Mouse (Mus musculus) heart, postnatal 0 days (tissue): ENCODE data around the gene Il27. TPM values are rescaled to one million over a fixed set of nuclear protein-coding genes. Genes with fewer than 3 reads are reported as not detected.

Source experiments
- ATAC-seq: fragments of 200-750 bp; cut with Nextera tagmentation; 2 replicates; pipeline ENCODE4 v1.8.0; 2017; ENCODE audit warnings: low read depth, moderate number of reproducible peaks, moderate library complexity; ENCODE audit not compliant: insufficient read depth
- DNase-seq: peaks from one replicate; pipeline ENCODE4 v3.0.0-alpha.2; 2016; ENCODE audit warnings: low spot score
- H3K27ac ChIP-seq: fragments of 300-500 bp; sonication (generic); 2 replicates; pipeline ENCODE4 v1.5.1; 2014; ENCODE audit warnings: low read depth, mild to moderate bottlenecking
- H3K27me3 ChIP-seq: fragments of 300-500 bp; sonication (generic); 2 replicates; pipeline ENCODE4 v1.6.1; 2014; ENCODE audit warnings: low read length, mixed read lengths; ENCODE audit not compliant: control insufficient read depth, insufficient read depth
- H3K36me3 ChIP-seq: fragments of 300-500 bp; sonication (generic); replicated peaks from 2 replicates; pipeline ENCODE4 v1.6.1; 2014; ENCODE audit warnings: low read length, mixed read lengths; ENCODE audit not compliant: control insufficient read depth, insufficient read depth
- H3K4me1 ChIP-seq: fragments of 300-500 bp; sonication (generic); 2 replicates; pipeline ENCODE4 v1.6.1; 2014; ENCODE audit warnings: antibody characterized with exemption; ENCODE audit not compliant: control insufficient read depth, insufficient read depth
- H3K4me2 ChIP-seq: fragments of 300-500 bp; sonication (generic); 2 replicates; pipeline ENCODE4 v1.6.1; 2014; ENCODE audit warnings: low read depth, mild to moderate bottlenecking, low read length, moderate library complexity
- H3K4me3 ChIP-seq: fragments of 300-500 bp; sonication (generic); 2 replicates; pipeline ENCODE4 v1.5.1; 2014; ENCODE audit warnings: low read depth, low read length
- H3K9ac ChIP-seq: fragments of 300-500 bp; sonication (generic); replicated peaks from 2 replicates; pipeline ENCODE4 v1.6.1; 2014; ENCODE audit warnings: low read depth, low read length, mixed read lengths
- H3K9me3 ChIP-seq: fragments of 300-500 bp; sonication (generic); replicated peaks from 2 replicates; pipeline ENCODE4 v1.6.1; 2016; ENCODE audit warnings: low read length; ENCODE audit not compliant: control insufficient read depth
- CTCF ChIP-seq: IDR thresholded peaks from 2 replicates; pipeline ENCODE4 v1.5.1; 2016; ENCODE audit warnings: antibody characterized with exemption, control low read depth, low read depth
- EP300 ChIP-seq: IDR thresholded peaks from 2 replicates; pipeline ENCODE4 v1.6.1; 2016; ENCODE audit warnings: antibody characterized with exemption, low read depth
- WGBS: fragments of 180-500 bp; shearing (Covaris S2); extraction: QIAGEN DNeasy Blood & Tissue Kit; methylation state at CpG from one replicate; pipeline ENCODE4 v1.1.7; 2014; 5-methylcytosine and 5-hydroxymethylcytosine counted together
- polyA plus RNA-seq: library from polyadenylated mRNA; unstranded; fragments of >200 nt; fragmentation: Nextera tagmentation; extraction: Ambion mirVana; gene quantifications from 2 replicates; pipeline ENCODE4 v1.2.1, GENCODE M21; 2015
- total RNA-seq: library from RNA; depleted of rRNA; stranded (reverse); fragments of >200 nt; gene quantifications from 2 replicates; pipeline ENCODE4 v1.2.3, GENCODE M21; 2014; ENCODE audit warnings: low replicate concordance

The Il27 gene
- total and polyA plus RNA-seq, 2 experiments from 2014 or later = not detected

DNA sequence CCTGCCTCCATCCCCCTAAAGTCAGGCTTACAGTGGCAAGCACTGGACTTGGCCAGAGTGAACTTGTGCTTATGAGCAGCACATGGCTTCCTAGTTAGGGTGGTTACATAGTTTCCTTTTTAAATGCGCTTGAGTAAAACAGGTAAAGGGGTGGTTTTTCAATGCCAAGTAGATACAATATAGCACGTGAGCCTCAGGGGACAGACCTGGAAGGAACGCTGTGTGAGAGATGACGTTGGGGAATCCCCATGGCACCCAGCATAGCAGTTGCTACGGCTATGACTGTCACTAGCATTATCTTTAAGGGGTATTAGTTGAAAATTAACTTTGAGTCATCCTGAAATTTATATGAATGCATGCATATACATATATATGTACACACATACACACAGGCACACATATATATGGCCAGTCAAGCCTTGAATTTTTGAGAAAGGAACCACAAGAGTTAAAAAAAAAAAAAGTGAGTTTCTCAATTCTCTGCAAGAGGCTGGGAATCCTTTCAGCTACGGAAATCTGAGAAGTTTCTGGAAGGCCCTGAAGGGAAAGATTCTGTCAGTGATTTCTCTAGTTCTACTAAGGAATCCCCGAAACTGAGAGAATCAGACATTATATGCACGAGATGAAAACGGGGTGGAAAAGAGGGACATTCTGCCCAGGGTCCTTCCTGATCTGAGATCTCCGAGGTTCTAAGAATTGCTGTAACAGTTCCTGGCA, 25.0 kb upstream of the Il27 start:
- ATAC-seq = no peak
- H3K4me3 ChIP-seq = no peak overlapping the region
- H3K27me3 ChIP-seq = no peaks in the 10 kb centered on the region
- WGBS = 73% methylated on average over 10 of the region's 10 CpGs
- no peaks in the 10 kb centered on the region for H3K4me1 ChIP-seq
- no peak overlapping the region for H3K27ac ChIP-seq
- no peak for DNase-seq
- H3K9ac ChIP-seq = no peak overlapping the region
- TF ChIP-seq EP300 (no peak), CTCF (no peak)
- H3K9me3 ChIP-seq = no peaks in the 10 kb centered on the region
- H3K36me3 ChIP-seq = no peaks in the 10 kb centered on the region
- no peak overlapping the region for H3K4me2 ChIP-seq

DNA sequence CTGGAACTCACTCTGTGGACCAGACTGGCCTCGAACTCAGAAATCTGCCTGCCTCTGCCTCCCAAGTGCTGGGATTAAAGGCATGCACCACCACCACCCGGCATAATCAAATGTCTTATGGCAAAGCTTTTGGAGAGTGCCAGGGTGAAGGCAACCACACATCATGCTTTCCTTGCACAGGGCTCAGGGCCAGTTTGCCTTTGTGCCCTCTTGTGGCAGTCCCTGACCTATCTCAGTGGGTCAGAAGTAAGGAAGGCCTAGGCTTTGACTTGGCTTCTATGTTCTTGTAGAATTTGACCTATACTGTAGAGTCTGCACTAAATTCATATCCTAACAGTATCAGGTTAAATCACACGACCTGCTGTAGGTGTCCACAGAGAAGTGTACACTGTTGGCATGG, 22.0 kb upstream of the Il27 start:
- TF ChIP-seq EP300 = no peak
- no peak for TF ChIP-seq CTCF
- ATAC-seq (no peak), DNase-seq (no peak)
- no peaks in the 10 kb centered on the region for H3K27me3 ChIP-seq
- no peak overlapping the region for H3K4me2 ChIP-seq
- no peaks in the 10 kb centered on the region for H3K4me1 ChIP-seq
- no peak overlapping the region for H3K4me3 ChIP-seq
- H3K9me3 ChIP-seq = 0 out of 2 replicates have a peak, but pooled peaks cover 3% of the 10 kb centered on the region
- 59% methylated on average over 3 of the region's 3 CpGs for WGBS
- H3K9ac ChIP-seq = no peak overlapping the region
- H3K36me3 ChIP-seq = no peaks in the 10 kb centered on the region
- H3K27ac ChIP-seq = no peak overlapping the region

DNA sequence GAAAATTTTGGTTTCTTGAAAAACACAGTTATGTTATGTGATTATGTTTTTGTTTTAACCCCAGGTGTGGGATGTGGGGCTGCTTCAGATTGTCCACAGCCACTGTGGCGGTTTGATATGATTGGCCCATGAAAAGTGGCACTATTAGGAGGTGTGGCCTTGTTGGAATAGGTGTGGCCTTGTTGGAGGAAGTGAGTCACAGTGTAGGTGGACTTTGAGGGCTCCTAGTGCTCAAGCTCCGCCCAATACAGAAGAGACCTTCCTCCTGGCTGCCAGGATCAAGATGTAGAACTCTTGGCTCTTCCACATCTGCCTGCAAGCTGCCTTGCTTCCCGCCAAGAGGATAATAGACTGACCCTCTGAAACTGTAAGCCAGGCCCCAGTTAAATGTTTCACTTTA, 18.0 kb upstream of the Il27 start:
- no peak overlapping the region for H3K27ac ChIP-seq
- H3K4me3 ChIP-seq = no peak overlapping the region
- 67% methylated on average over 3 of the region's 3 CpGs for WGBS
- TF ChIP-seq CTCF (no peak), EP300 (no peak)
- H3K4me1 ChIP-seq = no peaks in the 10 kb centered on the region
- ATAC-seq (no peak), DNase-seq (no peak)
- H3K27me3 ChIP-seq = no peaks in the 10 kb centered on the region
- H3K36me3 ChIP-seq = no peaks in the 10 kb centered on the region
- H3K9me3 ChIP-seq = 0 out of 2 replicates have a peak, but pooled peaks cover 3% of the 10 kb centered on the region
- H3K9ac ChIP-seq = no peak overlapping the region
- no peak overlapping the region for H3K4me2 ChIP-seq

GRCm38 (mm10) chr7:126607796-126608195, 13.1 kb upstream of the Il27 start:
- Histone ChIP-seq H3K36me3 (no peaks in the 10 kb centered on the region), H3K27me3 (no peaks in the 10 kb centered on the region), H3K9ac (no peak overlapping the region), H3K4me3 (no peak overlapping the region), H3K4me1 (no peaks in the 10 kb centered on the region), H3K4me2 (no peak overlapping the region), H3K27ac (no peak overlapping the region), H3K9me3 (no peaks in the 10 kb centered on the region)
- 71% methylated on average over 5 of the region's 5 CpGs for WGBS
- DNase-seq (no peak), ATAC-seq (no peak)
- TF ChIP-seq EP300 (no peak), CTCF (no peak)

- no peak for DNase-seq
- Histone ChIP-seq H3K36me3 (no peaks in the 10 kb centered on the region), H3K9ac (no peak overlapping the region), H3K4me2 (no peak overlapping the region), H3K4me1 (no peaks in the 10 kb centered on the region), H3K27ac (no peak overlapping the region), H3K9me3 (no peaks in the 10 kb centered on the region), H3K4me3 (no peak overlapping the region), H3K27me3 (no peaks in the 10 kb centered on the region)
- ATAC-seq = no peak
- 61% methylated on average over 3 of the region's 3 CpGs for WGBS
- TF ChIP-seq EP300 = no peak
- no peak for TF ChIP-seq CTCF
These were observed 12.3 kb upstream of the Il27 start for GRCm38 (mm10) chr7:126607064-126607463.

DNA sequence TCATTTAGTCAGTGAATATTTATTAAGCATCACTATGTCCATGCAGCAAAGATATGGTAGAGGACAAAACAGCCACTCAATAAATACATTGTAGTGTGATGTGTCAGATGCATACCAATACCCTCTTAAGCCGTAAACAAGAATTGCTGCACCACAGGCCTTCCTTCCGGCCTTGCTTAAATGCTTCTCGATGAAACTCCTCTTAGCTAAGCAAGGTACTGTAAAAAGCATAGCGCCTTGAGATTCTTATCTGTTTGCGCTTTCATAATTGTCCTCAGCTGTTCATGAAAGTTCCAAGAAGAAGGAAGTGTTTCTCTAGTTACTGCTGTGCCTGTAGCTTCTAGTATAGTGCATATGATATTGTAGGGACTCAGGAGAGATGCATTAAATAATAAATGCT, 11.9 kb upstream of the Il27 start:
- no peak for ATAC-seq
- TF ChIP-seq EP300 (no peak), CTCF (no peak)
- Histone ChIP-seq H3K27me3 (no peaks in the 10 kb centered on the region), H3K9ac (no peak overlapping the region), H3K4me1 (no peaks in the 10 kb centered on the region), H3K36me3 (no peaks in the 10 kb centered on the region), H3K9me3 (no peaks in the 10 kb centered on the region), H3K4me3 (no peak overlapping the region), H3K4me2 (no peak overlapping the region), H3K27ac (no peak overlapping the region)
- WGBS = 75% methylated on average over 5 of the region's 5 CpGs
- no peak for DNase-seq
